Mouse (Mus musculus) CH12.LX (cell line): ENCODE measurements at regions not wholly inside any gene's neighbourhood (a gene's known extent, or its start where the extent isn't known, plus 50 kb on each side); places are given as distances from the start of the nearest gene placed in this dataset.

Source experiments
- BHLHE40 ChIP-seq: IDR thresholded peaks from 2 replicates; pipeline ENCODE4 v1.6.1; 2011; ENCODE audit warnings: mild to moderate bottlenecking, low read depth, low read length, improper control_type of control experiment
- CHD1 ChIP-seq: IDR thresholded peaks from 2 replicates; pipeline ENCODE4 v1.6.1; 2012; ENCODE audit warnings: low read depth, low read length, improper control_type of control experiment, inconsistent platforms
- CTCF ChIP-seq, 2 experiments: IDR thresholded peaks in 1 of 2; conservative IDR thresholded peaks in 1 of 2; 2 replicates each; pipeline ENCODE4 v1.5.1; 2011 to 2012; ENCODE audit warnings: low read depth in 2 of 2, low read length in 2 of 2, improper control_type of control experiment in 1 of 2, inconsistent platforms in 1 of 2, mild to moderate bottlenecking in 1 of 2, moderate library complexity in 1 of 2
- EP300 ChIP-seq: IDR thresholded peaks from 2 replicates; pipeline ENCODE4 v1.6.1; 2011; ENCODE audit warnings: low read length, improper control_type of control experiment
- MAZ ChIP-seq: IDR thresholded peaks from 2 replicates; pipeline ENCODE4 v1.6.1; 2012; ENCODE audit warnings: low read depth, mild to moderate bottlenecking, inconsistent platforms, low read length, improper control_type of control experiment, moderate library complexity
- POLR2A ChIP-seq: IDR thresholded peaks from 2 replicates; pipeline ENCODE4 v1.6.1; 2011; ENCODE audit warnings: low read depth, mild to moderate bottlenecking, improper control_type of control experiment, low read length
- SIN3A ChIP-seq: IDR thresholded peaks from 2 replicates; pipeline ENCODE4 v1.6.1; 2012; ENCODE audit warnings: low read length, improper control_type of control experiment, inconsistent platforms
- ZMIZ1 ChIP-seq: IDR thresholded peaks from 2 replicates; pipeline ENCODE4 v1.6.1; 2012; ENCODE audit warnings: low read depth, mild to moderate bottlenecking, inconsistent platforms, low read length, improper control_type of control experiment

GRCm38 (mm10) chr7:133304461-133304860, 180.3 kb upstream of the Ctbp2 start:
- no peak for TF ChIP-seq CTCF (conservative IDR thresholded peaks at IDR 0.05 in 1 of 2, IDR thresholded peaks at IDR 0.05 in 1 of 2; ENCODE audit: low read depth in 2 of 2, low read length in 2 of 2)
- no peak for TF ChIP-seq POLR2A
- TF ChIP-seq CHD1 = no peak
- TF ChIP-seq ZMIZ1 = no peak
- no peak for TF ChIP-seq MAZ
- no peak for TF ChIP-seq EP300
- TF ChIP-seq SIN3A = no peak
- TF ChIP-seq BHLHE40 = no peak
